Mouse (Mus musculus) MEL (cell line): ENCODE results near the gene Gucy2e. TPM values are rescaled to one million over a fixed set of nuclear protein-coding genes. Genes with fewer than 3 reads are reported as not detected.

Experiments
- DNase-seq: peaks from one replicate; pipeline ENCODE4 v3.0.0; 2011; ENCODE audit warnings: low read depth, low spot score
- H3K27ac ChIP-seq: 2 replicates; pipeline ENCODE4 v1.5.1; 2012; ENCODE audit warnings: low read depth, mild to moderate bottlenecking, control low read depth, low read length, moderate library complexity; ENCODE audit not compliant: control insufficient read depth
- H3K27me3 ChIP-seq, 2 experiments: fragments of 150-350 bp in 1 of 2; sonication (generic) in 1 of 2; 2 replicates each; pipeline ENCODE4 v1.6.1; 2012; ENCODE audit warnings: low read length in 2 of 2, mild to moderate bottlenecking in 2 of 2, improper control_type of control experiment in 1 of 2, moderate library complexity in 1 of 2; ENCODE audit not compliant: insufficient read depth in 2 of 2, control insufficient read depth in 1 of 2
- H3K36me3 ChIP-seq, 2 experiments: 2 replicates each; pipeline ENCODE4 v1.6.1; 2012 to 2014; ENCODE audit warnings: low read length in 2 of 2, improper control_type of control experiment in 1 of 2, inconsistent platforms in 1 of 2, mild to moderate bottlenecking in 1 of 2; ENCODE audit not compliant: insufficient read depth in 2 of 2, control insufficient read depth in 1 of 2
- H3K4me1 ChIP-seq, 2 experiments: fragments of 150-350 bp in 1 of 2; sonication (generic) in 1 of 2; 2 replicates each; pipeline ENCODE4 v1.6.1; 2012; ENCODE audit warnings: low read length in 2 of 2, improper control_type of control experiment in 1 of 2, mild to moderate bottlenecking in 1 of 2; ENCODE audit not compliant: insufficient read depth in 2 of 2, control insufficient read depth in 1 of 2
- H3K4me3 ChIP-seq, 2 experiments: fragments of 150-350 bp in 1 of 2; sonication (generic) in 1 of 2; 2 replicates each; pipeline ENCODE4 v1.5.1; 2012; ENCODE audit warnings: low read depth in 2 of 2, low read length in 2 of 2, mild to moderate bottlenecking in 2 of 2, moderate library complexity in 2 of 2, control low read depth in 1 of 2, improper control_type of control experiment in 1 of 2; ENCODE audit not compliant: control insufficient read depth in 1 of 2, insufficient read depth in 1 of 2
- H3K79me2 ChIP-seq: 2 replicates; pipeline ENCODE4 v1.6.1; 2012; ENCODE audit warnings: mild to moderate bottlenecking, low read length, moderate library complexity; ENCODE audit not compliant: control insufficient read depth, poor library complexity, insufficient read depth
- H3K9ac ChIP-seq: 2 replicates; pipeline ENCODE4 v1.6.1; 2012; ENCODE audit warnings: low read depth, mild to moderate bottlenecking, control low read depth, low read length, moderate library complexity; ENCODE audit not compliant: control insufficient read depth, poor library complexity, severe bottlenecking
- H3K9me3 ChIP-seq: fragments of 150-350 bp; sonication (generic); replicated peaks from 2 replicates; pipeline ENCODE4 v1.6.1; 2012; ENCODE audit warnings: mild to moderate bottlenecking, low read length, improper control_type of control experiment, moderate library complexity; ENCODE audit not compliant: insufficient read depth
- CTCF ChIP-seq, 3 experiments: IDR thresholded peaks in 2 of 3; conservative IDR thresholded peaks in 1 of 3; 2 replicates each; pipeline ENCODE4 v1.5.1; 2011 to 2012; ENCODE audit warnings: low read length in 3 of 3, low read depth in 2 of 3, mild to moderate bottlenecking in 2 of 3, improper control_type of control experiment in 1 of 3, inconsistent platforms in 1 of 3, mixed read lengths in 1 of 3, moderate library complexity in 1 of 3; ENCODE audit not compliant: control insufficient read depth in 1 of 3, insufficient read depth in 1 of 3, poor library complexity in 1 of 3, severe bottlenecking in 1 of 3
- ETS1 ChIP-seq: IDR thresholded peaks from 2 replicates; pipeline ENCODE4 v1.6.1; 2012; ENCODE audit warnings: low read depth, mild to moderate bottlenecking, inconsistent platforms, low read length, improper control_type of control experiment, moderate library complexity
- JUND ChIP-seq: IDR thresholded peaks from 2 replicates; pipeline ENCODE4 v1.6.1; 2011; ENCODE audit warnings: low read depth, mild to moderate bottlenecking, improper control_type of control experiment, low read length
- MXI1 ChIP-seq: IDR thresholded peaks from 2 replicates; pipeline ENCODE4 v1.6.1; 2011; ENCODE audit warnings: mild to moderate bottlenecking, low read depth, low read length, improper control_type of control experiment
- MYB ChIP-seq: IDR thresholded peaks from 2 replicates; pipeline ENCODE4 v1.6.1; 2011; ENCODE audit warnings: mild to moderate bottlenecking, low read depth, low read length, improper control_type of control experiment
- RAD21 ChIP-seq: IDR thresholded peaks from 2 replicates; pipeline ENCODE4 v1.6.1; 2011; ENCODE audit warnings: mild to moderate bottlenecking, low read depth, low read length, improper control_type of control experiment
- SMC3 ChIP-seq: IDR thresholded peaks from 2 replicates; pipeline ENCODE4 v1.6.1; 2011; ENCODE audit warnings: low read depth, low read length, improper control_type of control experiment
- TAL1 ChIP-seq: IDR thresholded peaks from 2 replicates; pipeline ENCODE4 v1.6.1; 2012; ENCODE audit warnings: mild to moderate bottlenecking, inconsistent platforms, low read length, moderate library complexity, mixed read lengths
- TBP ChIP-seq: IDR thresholded peaks from 2 replicates; pipeline ENCODE4 v1.8.0; 2011; ENCODE audit warnings: low read depth, low read length, improper control_type of control experiment
- USF2 ChIP-seq, 2 experiments: IDR thresholded peaks; 2 replicates each; pipeline ENCODE4 v1.6.1; 2011 to 2012; ENCODE audit warnings: improper control_type of control experiment in 2 of 2, low read length in 2 of 2, borderline replicate concordance in 1 of 2, inconsistent platforms in 1 of 2, low read depth in 1 of 2, mild to moderate bottlenecking in 1 of 2; ENCODE audit not compliant: insufficient read depth in 1 of 2
- ZC3H11A ChIP-seq: IDR thresholded peaks from 2 replicates; pipeline ENCODE4 v1.6.1; 2012; ENCODE audit warnings: low read depth, mild to moderate bottlenecking, inconsistent platforms, low read length, improper control_type of control experiment
- polyA plus RNA-seq, 2 experiments: library from polyadenylated mRNA; stranded (reverse) in 1 of 2; unstranded in 1 of 2; fragments of >175 nt in 1 of 2; fragments of >200 nt in 1 of 2; gene quantifications; 2 replicates each; pipeline versions ENCODE4 v1.2.1 to v1.2.4; 2012; ENCODE audit warnings: low replicate concordance in 2 of 2, low read depth in 1 of 2; ENCODE audit not compliant: insufficient read length in 2 of 2, insufficient read depth in 1 of 2, missing spikeins in 1 of 2
- total RNA-seq: library from RNA; depleted of rRNA; stranded (reverse); fragments of 300-350 nt; gene quantifications from 2 replicates; pipeline ENCODE4 v1.2.3, GENCODE M21; 2012

Gucy2e gene
- total and polyA plus RNA-seq, 3 experiments, result not detected

DNA sequence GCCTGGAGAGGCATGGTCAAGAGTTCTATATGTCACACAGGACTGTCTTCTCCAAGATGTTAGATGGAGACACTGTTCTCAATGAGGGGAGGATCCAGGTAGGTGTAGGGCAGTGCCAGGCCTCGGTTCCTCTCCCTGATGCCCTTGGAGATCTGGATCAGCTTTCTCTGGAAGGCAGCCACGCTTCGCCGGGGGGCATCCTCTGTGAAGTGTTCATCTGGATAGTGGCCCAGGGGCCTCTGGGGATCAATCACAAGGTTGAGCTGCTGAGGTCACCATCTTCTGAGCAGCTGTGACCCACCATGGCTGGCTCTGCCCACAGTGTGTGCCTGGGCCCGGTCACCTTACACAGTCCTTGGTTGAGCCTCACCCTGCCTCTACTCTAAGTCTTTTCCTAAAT, 51.8 kb downstream of the Gucy2e start:
- no peak overlapping the region for H3K4me3 ChIP-seq

GRCm38 (mm10) chr11:69180120-69180519, 56.7 kb downstream of the Gucy2e start:
- peaks cover 14 to 18% of the 10 kb centered on the region in 2 experiments for H3K27me3 ChIP-seq
- TF ChIP-seq TAL1 (no peak), RAD21 (peak; percentile 20), MXI1 (no peak), CTCF (IDR thresholded peaks at IDR 0.05 in 2 of 3, conservative IDR thresholded peaks at IDR 0.05 in 1 of 3; ENCODE audit: control insufficient read depth in 1 of 3, insufficient read depth in 1 of 3, low read depth in 2 of 3, low read length in 3 of 3, poor library complexity in 1 of 3, severe bottlenecking in 1 of 3) (peak in 2 of 3 experiments; percentile 26 to 38; a peak in 4 of 6 replicates), SMC3 (0 out of 2 replicates have a peak, but pooled peaks have one; percentile 17), JUND (peak; percentile 80; the same call in 1 of the 2 replicates)
- H3K36me3 ChIP-seq, result no peaks in the 10 kb centered on the region
- H3K27ac ChIP-seq, result no peak overlapping the region
- no peaks in the 10 kb centered on the region for H3K4me1 ChIP-seq
- H3K4me3 ChIP-seq, result no peak overlapping the region
- no peak overlapping the region for H3K9ac ChIP-seq
- H3K79me2 ChIP-seq, result no peaks in the 10 kb centered on the region; the same call in 1 of the 2 replicates
- H3K9me3 ChIP-seq, result no peaks in the 10 kb centered on the region
- peak; percentile 44 for DNase-seq

More for the DNA sequence above, 51.8 kb downstream of the Gucy2e start:
- Histone ChIP-seq H3K27me3 (peaks cover 2 to 5% of the 10 kb centered on the region in 2 experiments; a peak in 3 of 4 replicates), H3K36me3 (no peaks in the 10 kb centered on the region), H3K4me1 (no peaks in the 10 kb centered on the region), H3K9me3 (no peaks in the 10 kb centered on the region), H3K9ac (no peak overlapping the region), H3K27ac (no peak overlapping the region), H3K79me2 (no peaks in the 10 kb centered on the region)
- no peak for TF ChIP-seq ZC3H11A
- no peak for DNase-seq

DNA sequence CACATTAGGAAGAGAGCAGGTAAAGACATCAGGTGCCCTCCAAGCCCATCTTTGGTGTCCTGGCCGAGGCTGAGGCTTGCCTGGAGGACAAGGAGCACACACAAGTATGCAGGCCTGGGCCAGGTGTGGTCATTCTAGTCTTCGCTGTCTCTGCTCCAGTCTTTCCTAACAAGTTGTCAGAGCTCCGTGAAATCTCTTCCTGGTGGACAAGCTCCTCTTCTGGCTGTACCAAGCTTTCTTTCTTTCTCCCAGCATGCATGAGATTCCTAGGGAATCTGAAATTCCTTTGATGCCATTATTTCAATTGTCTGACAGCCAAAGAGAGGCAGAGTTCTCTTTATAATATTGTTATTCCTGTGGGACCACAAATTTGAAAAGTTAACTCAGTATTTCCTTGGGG, 57.3 kb downstream of the Gucy2e start:
- peaks cover 18 to 19% of the 10 kb centered on the region in 2 experiments for H3K27me3 ChIP-seq
- H3K79me2 ChIP-seq, result no peaks in the 10 kb centered on the region; the same call in 1 of the 2 replicates
- no peaks in the 10 kb centered on the region for H3K9me3 ChIP-seq
- no peak overlapping the region for H3K4me3 ChIP-seq
- no peak overlapping the region for H3K27ac ChIP-seq
- TF ChIP-seq RAD21, result no peak
- no peak for TF ChIP-seq ETS1
- TF ChIP-seq MYB, result no peak
- DNase-seq, result no peak
- no peaks in the 10 kb centered on the region for H3K36me3 ChIP-seq
- no peaks in the 10 kb centered on the region for H3K4me1 ChIP-seq
- H3K9ac ChIP-seq, result no peak overlapping the region

DNA sequence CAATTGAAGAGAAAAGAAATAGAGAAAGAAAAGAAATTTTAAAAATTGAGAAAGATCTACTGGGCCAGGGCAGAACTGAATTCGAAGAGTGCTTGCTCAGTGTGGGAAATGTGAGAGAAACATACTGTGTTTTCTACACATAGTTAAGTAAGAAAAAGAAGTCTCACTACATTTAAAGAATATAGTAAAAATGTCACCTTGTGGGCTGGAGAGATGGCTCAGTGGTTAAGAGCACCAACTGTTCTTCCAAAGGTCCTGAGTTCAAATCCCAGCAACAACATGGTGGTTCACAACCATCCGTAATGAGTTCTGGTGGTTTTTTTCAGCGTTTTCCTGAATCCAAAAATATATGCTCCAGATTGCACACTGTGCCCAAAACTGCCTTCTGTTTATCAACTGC, 58.3 kb downstream of the Gucy2e start:
- H3K36me3 ChIP-seq, result no peaks in the 10 kb centered on the region
- H3K4me1 ChIP-seq, result no peaks in the 10 kb centered on the region
- no peaks in the 10 kb centered on the region for H3K9me3 ChIP-seq
- H3K9ac ChIP-seq, result no peak overlapping the region
- TF ChIP-seq USF2 (IDR thresholded peaks at IDR 0.05; ENCODE audit: borderline replicate concordance in 1 of 2, insufficient read depth in 1 of 2, low read depth in 1 of 2, low read length in 2 of 2) (no peak), TBP (peak; percentile 93)
- DNase-seq, result no peak
- H3K27me3 ChIP-seq, result peaks cover 17 to 20% of the 10 kb centered on the region in 2 experiments
- no peaks in the 10 kb centered on the region; the same call in 1 of the 2 replicates for H3K79me2 ChIP-seq
- H3K27ac ChIP-seq, result no peak overlapping the region
- H3K4me3 ChIP-seq, result no peak overlapping the region
